Mouse (Mus musculus): ENCODE measurements around the gene Alkbh6. TPM values are rescaled to one million over a fixed set of nuclear protein-coding genes. Genes with fewer than 3 reads are reported as not detected.

Gene Alkbh6
- polyA plus RNA-seq, 1 experiment from 2014 or later: 135 TPM

DNA sequence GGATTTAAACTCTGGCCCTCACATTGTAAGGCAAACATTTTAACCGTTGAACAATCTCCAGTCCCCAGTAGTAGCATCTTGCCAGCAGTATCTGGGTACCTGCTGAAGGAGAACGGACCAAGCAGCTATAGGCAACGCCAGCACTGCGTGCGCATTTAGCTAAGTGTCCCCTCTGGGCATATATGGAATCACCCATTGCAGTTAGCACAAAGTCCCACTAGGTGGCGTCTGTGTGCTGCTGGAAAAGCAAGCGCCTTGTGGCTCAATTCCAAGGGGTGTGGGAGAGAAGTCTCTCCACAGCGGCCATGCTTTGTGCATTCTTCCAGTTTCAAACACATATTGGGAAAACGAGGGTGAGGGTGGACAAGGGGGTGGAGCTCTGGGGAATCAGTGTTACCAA, 27.9 kb downstream of the Alkbh6 start:
- no peak overlapping the region for H3K27ac ChIP-seq
- peak overlapping the region; percentile 22; the same call in 1 of the 2 replicates for H3K4me2 ChIP-seq
- peaks cover 19% of the 10 kb centered on the region for H3K4me1 ChIP-seq
- H3K27me3 ChIP-seq (replicated peaks): peaks cover 11% of the 10 kb centered on the region; the same call in 1 of the 2 replicates
- no peak overlapping the region for H3K9ac ChIP-seq
- H3K4me3 ChIP-seq: no peak overlapping the region
- H3K9me3 ChIP-seq: no peaks in the 10 kb centered on the region
- H3K36me3 ChIP-seq (replicated peaks): no peaks in the 10 kb centered on the region
- peak; percentile 21; the same call in 1 of the 2 replicates for ATAC-seq (replicated peaks)
- WGBS: 1% methylated on average over 9 of the region's 9 CpGs

DNA sequence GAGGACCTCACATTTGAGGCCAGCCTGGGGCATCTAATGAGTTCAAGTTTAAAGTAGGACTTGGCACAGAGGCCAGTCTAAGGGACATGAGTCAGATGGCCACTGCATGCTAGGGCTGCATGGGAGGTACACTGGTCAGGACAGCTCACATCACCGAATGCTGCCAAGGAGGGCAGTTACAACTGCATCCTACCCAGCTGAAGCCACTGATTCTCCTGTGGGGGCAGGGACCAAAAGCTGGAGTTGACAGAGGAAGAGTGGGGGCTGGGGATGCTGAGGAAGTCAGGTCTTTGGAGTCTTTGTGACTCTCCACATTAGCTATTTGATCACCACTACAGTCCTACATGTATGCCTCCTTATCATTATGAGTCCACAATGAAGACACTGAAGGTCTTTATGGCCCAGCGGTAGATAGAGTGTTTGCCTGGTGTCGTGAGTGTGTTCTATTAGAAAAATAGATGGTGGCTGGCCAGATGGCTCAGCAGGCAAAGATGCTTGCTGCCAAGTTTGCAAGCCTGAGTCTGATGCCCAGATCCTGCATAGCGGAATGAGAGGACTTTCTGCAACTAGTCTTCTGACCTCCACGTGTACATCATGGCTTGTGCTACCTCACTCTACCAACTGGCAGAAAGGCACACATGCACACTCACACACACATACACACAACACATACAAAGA, 31.1 kb downstream of the Alkbh6 start:
- Histone ChIP-seq H3K4me2 (no peak overlapping the region), H3K36me3 (replicated peaks) (no peaks in the 10 kb centered on the region), H3K4me3 (no peak overlapping the region), H3K9ac (no peak overlapping the region), H3K27ac (no peak overlapping the region), H3K4me1 (peaks cover 7% of the 10 kb centered on the region; the same call in 1 of the 2 replicates), H3K9me3 (no peaks in the 10 kb centered on the region), H3K27me3 (replicated peaks) (peaks cover 22% of the 10 kb centered on the region)
- WGBS: 74% methylated on average over 5 of the region's 5 CpGs
- ATAC-seq (replicated peaks): no peak

GRCm38 (mm10) chr7:30346635-30347379, 38.3 kb downstream of the Alkbh6 start:
- ATAC-seq (replicated peaks): no peak
- H3K9ac ChIP-seq: no peak overlapping the region
- no peaks in the 10 kb centered on the region for H3K36me3 ChIP-seq (replicated peaks)
- H3K9me3 ChIP-seq: no peaks in the 10 kb centered on the region
- H3K27me3 ChIP-seq (replicated peaks): peaks cover 44% of the 10 kb centered on the region
- no peak overlapping the region for H3K27ac ChIP-seq
- no peak overlapping the region for H3K4me2 ChIP-seq
- no peak overlapping the region for H3K4me3 ChIP-seq
- 30% methylated on average over 21 of the region's 21 CpGs for WGBS
- peaks cover 9% of the 10 kb centered on the region; the same call in 1 of the 2 replicates for H3K4me1 ChIP-seq

DNA sequence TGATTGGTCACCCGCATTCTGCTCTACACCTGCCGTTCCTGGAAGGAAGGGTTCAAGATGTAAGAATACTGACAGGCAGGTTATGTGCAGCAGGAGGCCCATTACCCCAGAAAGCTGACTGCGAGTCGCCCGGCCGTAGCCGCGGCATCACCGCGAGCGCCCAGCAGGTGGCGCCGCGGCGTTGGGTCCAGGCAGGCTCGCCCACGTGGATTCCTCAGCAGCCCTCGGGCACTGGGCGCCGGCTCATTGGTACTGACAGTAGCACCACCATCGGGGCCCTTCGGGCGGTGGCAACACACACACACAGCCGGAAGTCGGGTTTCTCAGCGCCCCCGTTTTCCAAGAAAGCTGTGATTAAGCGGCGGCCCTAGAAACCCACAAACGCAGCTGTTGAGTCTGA, 39.3 kb downstream of the Alkbh6 start:
- H3K36me3 ChIP-seq (replicated peaks): no peaks in the 10 kb centered on the region
- peak overlapping the region; percentile 22 for H3K4me3 ChIP-seq
- no peak overlapping the region for H3K27ac ChIP-seq
- 1% methylated on average over 30 of the region's 30 CpGs for WGBS
- H3K27me3 ChIP-seq (replicated peaks): peaks cover 37% of the 10 kb centered on the region
- H3K9ac ChIP-seq: no peak overlapping the region
- H3K4me2 ChIP-seq: peak overlapping the region; percentile 51
- peaks cover 9% of the 10 kb centered on the region; the same call in 1 of the 2 replicates for H3K4me1 ChIP-seq
- ATAC-seq (replicated peaks): peak; percentile 76
- H3K9me3 ChIP-seq: no peaks in the 10 kb centered on the region

GRCm38 (mm10) chr7:30353279-30353822, 44.8 kb downstream of the Alkbh6 start:
- H3K27me3 ChIP-seq (replicated peaks): peaks cover 14% of the 10 kb centered on the region
- no peak overlapping the region for H3K4me3 ChIP-seq
- ATAC-seq (replicated peaks): no peak
- no peak overlapping the region for H3K27ac ChIP-seq
- H3K9me3 ChIP-seq: no peaks in the 10 kb centered on the region
- H3K9ac ChIP-seq: no peak overlapping the region
- 0 out of 2 replicates have a peak, but pooled peaks cover 9% of the 10 kb centered on the region for H3K36me3 ChIP-seq (replicated peaks)
- H3K4me2 ChIP-seq: no peak overlapping the region
- peaks cover 14% of the 10 kb centered on the region for H3K4me1 ChIP-seq
- 15% methylated on average over 6 of the region's 6 CpGs for WGBS

DNA sequence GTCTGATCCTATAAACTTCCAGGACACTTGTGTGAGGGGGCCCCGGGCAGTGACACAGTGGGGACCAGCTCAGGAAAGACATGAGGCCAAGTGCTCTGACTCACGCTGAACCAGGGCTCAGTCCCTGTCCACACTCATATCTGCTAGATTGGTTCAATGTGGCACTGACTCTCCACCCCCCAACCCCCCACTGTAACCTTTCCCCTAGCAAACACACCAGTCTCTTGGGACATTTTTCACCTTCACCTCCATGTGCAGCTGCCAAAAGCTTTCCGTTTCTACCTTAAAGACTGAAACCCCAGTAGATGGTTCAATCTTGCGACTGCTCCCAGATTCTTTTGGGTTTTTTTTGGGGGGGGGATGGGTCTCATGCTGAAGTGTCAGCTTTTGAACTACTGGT, 45.5 kb downstream of the Alkbh6 start:
- H3K4me3 ChIP-seq: no peak overlapping the region
- H3K27me3 ChIP-seq (replicated peaks): peaks cover 10% of the 10 kb centered on the region
- peaks cover 21% of the 10 kb centered on the region for H3K4me1 ChIP-seq
- no peaks in the 10 kb centered on the region for H3K9me3 ChIP-seq
- WGBS: 78% methylated on average over 4 of the region's 4 CpGs
- no peak overlapping the region for H3K9ac ChIP-seq
- no peak for ATAC-seq (replicated peaks)
- H3K27ac ChIP-seq: no peak overlapping the region
- no peak overlapping the region for H3K4me2 ChIP-seq
- H3K36me3 ChIP-seq (replicated peaks): 0 out of 2 replicates have a peak, but pooled peaks cover 9% of the 10 kb centered on the region

GRCm38 (mm10) chr7:30358378-30359186, 50.1 kb downstream of the Alkbh6 start:
- Histone ChIP-seq H3K4me3 (no peak overlapping the region), H3K4me1 (peaks cover 60% of the 10 kb centered on the region), H3K9me3 (no peaks in the 10 kb centered on the region), H3K4me2 (peak overlapping the region; percentile 1; the same call in 1 of the 2 replicates), H3K27ac (no peak overlapping the region), H3K27me3 (replicated peaks) (no peaks in the 10 kb centered on the region), H3K36me3 (replicated peaks) (0 out of 2 replicates have a peak, but pooled peaks cover 12% of the 10 kb centered on the region), H3K9ac (no peak overlapping the region)
- no peak for ATAC-seq (replicated peaks)
- 66% methylated on average over 7 of the region's 7 CpGs for WGBS

DNA sequence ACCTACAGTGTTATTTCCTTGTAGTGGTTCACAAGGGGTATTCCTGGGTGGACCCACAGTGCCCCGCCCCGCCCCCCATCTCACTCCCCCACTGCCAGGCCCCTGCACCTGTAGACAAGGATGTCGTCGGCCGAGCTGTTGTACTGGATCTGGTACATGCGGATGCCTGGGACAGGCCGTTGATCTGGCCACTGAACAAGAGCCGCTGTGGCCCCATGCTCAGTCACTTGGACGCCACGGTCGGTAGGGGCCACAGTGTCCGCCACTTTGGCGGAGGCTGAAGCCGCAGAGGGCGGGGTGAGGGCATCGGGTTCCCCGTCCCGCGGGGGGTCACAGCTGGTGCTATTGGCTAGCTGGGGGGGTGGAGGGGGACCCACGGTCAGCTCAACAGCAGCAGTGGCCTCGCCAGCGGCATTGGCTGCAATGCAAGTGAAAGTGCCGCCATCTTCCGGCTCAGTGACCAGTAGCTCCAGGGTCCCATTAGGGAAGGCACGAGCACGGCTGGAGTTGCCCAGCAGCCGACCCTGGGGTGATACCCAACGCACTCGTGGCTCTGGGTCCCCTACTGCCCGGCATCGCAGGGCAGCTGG, 50.9 kb downstream of the Alkbh6 start:
- WGBS: 89% methylated on average over 31 of the region's 31 CpGs
- Histone ChIP-seq H3K27me3 (replicated peaks) (peaks cover 3% of the 10 kb centered on the region; the same call in 1 of the 2 replicates), H3K9me3 (no peaks in the 10 kb centered on the region), H3K4me1 (peaks cover 62% of the 10 kb centered on the region), H3K4me2 (peak overlapping the region; percentile 9; the same call in 1 of the 2 replicates), H3K9ac (no peak overlapping the region), H3K4me3 (no peak overlapping the region), H3K27ac (no peak overlapping the region), H3K36me3 (replicated peaks) (0 out of 2 replicates have a peak, but pooled peaks cover 12% of the 10 kb centered on the region)
- no peak for ATAC-seq (replicated peaks)

GRCm38 (mm10) chr7:30360028-30360427, 51.5 kb downstream of the Alkbh6 start:
- Histone ChIP-seq H3K36me3 (replicated peaks) (0 out of 2 replicates have a peak, but pooled peaks cover 12% of the 10 kb centered on the region), H3K9me3 (no peaks in the 10 kb centered on the region), H3K27me3 (replicated peaks) (peaks cover 9% of the 10 kb centered on the region; the same call in 1 of the 2 replicates), H3K9ac (no peak overlapping the region), H3K27ac (no peak overlapping the region), H3K4me1 (peaks cover 62% of the 10 kb centered on the region), H3K4me3 (no peak overlapping the region), H3K4me2 (peak overlapping the region; percentile 9; the same call in 1 of the 2 replicates)
- no peak for ATAC-seq (replicated peaks)
- WGBS: 89% methylated on average over 17 of the region's 17 CpGs

DNA sequence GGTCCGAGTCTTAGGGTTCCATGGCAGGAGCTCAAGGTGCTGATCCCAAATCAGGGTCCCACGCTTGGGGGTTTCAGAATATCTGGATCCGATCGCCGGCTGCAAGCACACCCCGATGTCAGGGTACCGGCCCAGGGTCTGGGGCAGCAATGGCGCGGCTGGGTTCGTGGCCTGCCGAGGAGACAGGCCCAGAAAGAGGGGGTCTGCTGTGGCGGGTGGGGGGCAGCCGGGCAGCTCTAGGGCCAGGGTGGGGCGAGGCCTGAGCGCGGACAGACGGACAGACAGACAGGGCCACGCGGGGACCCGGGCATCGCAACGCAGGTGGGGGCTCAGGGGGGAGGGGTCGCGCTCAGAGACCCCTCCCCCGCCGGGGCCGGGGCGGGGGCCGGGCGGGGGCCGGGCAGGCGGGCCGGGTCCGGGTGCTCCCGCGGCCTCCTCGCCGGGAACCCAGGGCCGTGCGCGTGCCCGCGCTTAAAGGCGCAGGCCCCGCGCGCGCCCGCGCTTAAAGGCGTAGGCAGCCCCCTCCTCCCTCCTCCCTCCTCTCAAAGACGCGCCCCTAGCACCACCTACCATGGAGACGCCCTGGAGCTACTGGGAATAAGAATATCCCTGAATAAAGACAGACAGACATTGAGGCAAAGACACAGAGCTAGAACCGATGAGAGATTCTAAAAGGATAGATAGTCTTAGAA, 54.3 kb downstream of the Alkbh6 start, which contains the start of gene Lrfn3:
Gene Lrfn3 (minus strand): TSS at position 121 of the 692 bp plus-strand sequence.
- WGBS: 2% methylated on average over 37 of the region's 55 CpGs
- Histone ChIP-seq H3K27ac (peak within 1 kb of the TSS; percentile 63), H3K27me3 (replicated peaks) (peaks cover 16% of the 10 kb centered on the region; the same call in 1 of the 2 replicates), H3K9ac (peak within 1 kb of the TSS; percentile 90), H3K36me3 (replicated peaks) (0 out of 2 replicates have a peak, but pooled peaks cover 3% of the 10 kb centered on the region), H3K4me3 (peak within 1 kb of the TSS; percentile 82), H3K4me1 (peaks cover 57% of the 10 kb centered on the region), H3K9me3 (no peaks in the 10 kb centered on the region), H3K4me2 (peak within 1 kb of the TSS; percentile 85)
- ATAC-seq (replicated peaks): peak; percentile 69

- Histone ChIP-seq H3K36me3 (replicated peaks) (0 out of 2 replicates have a peak, but pooled peaks cover 3% of the 10 kb centered on the region), H3K4me2 (peak overlapping the region; percentile 85), H3K9me3 (no peaks in the 10 kb centered on the region), H3K27me3 (replicated peaks) (peaks cover 16% of the 10 kb centered on the region; the same call in 1 of the 2 replicates), H3K4me3 (peak overlapping the region; percentile 82), H3K27ac (peak overlapping the region; percentile 63), H3K9ac (peak overlapping the region; percentile 90), H3K4me1 (peaks cover 51% of the 10 kb centered on the region)
- ATAC-seq (replicated peaks): peak; percentile 51
- 51% methylated on average over 6 of the region's 6 CpGs for WGBS
These were observed 54.8 kb downstream of the Alkbh6 start for GRCm38 (mm10) chr7:30363344-30363738.
